Mouse (Mus musculus) gastrocnemius, postnatal 36 days (tissue): ENCODE results near the gene Smagp. TPM values are rescaled to one million over a fixed set of nuclear protein-coding genes. Genes with fewer than 3 reads are reported as not detected.
A peak's percentile ranks its signal among the peaks of the same experiment; 100 is the strongest.
"Not testable (repeated sequence)": the region's sequence is repeated elsewhere in the genome, so short reads cannot be mapped to it uniquely, and the experiment has no call there.

Source experiments
- DNase-seq, 2 experiments: peaks; one replicate each; pipeline ENCODE4 v3.0.0; 2022
- intact Hi-C: fragments of 180-260 bp; cut with DNase I; formaldehyde crosslinking; loops from one replicate; pipeline ENCODE4 v1.15.1; 2025
- total RNA-seq, 2 experiments: library from RNA; stranded (reverse); gene quantifications; 2 replicates each; pipeline ENCODE4 v1.2.3; 2021

The Smagp gene
- total RNA-seq, 2 experiments from 2014 or later: 2.4 to 4.1 TPM

GRCm38 (mm10) chr15:100630126-100630525 is 6.6 kb downstream of the Smagp start:
- intact Hi-C loops: no loop called here
- DNase-seq: no peak

- intact Hi-C loops: no loop called here
- no peak for DNase-seq
These were observed 7.9 kb downstream of the Smagp start for GRCm38 (mm10) chr15:100628797-100629196.

- intact Hi-C loops: no loop called here
- DNase-seq: no peak
These were observed 8.9 kb downstream of the Smagp start for GRCm38 (mm10) chr15:100627774-100628370.

GRCm38 (mm10) chr15:100627287-100627686 is 9.5 kb downstream of the Smagp start:
- intact Hi-C loops: no loop called here

GRCm38 (mm10) chr15:100624435-100624834 is 12.3 kb downstream of the Smagp start:
- intact Hi-C loops: no loop called here
- no peak for DNase-seq

More at GRCm38 (mm10) chr15:100627287-100627686, 9.5 kb downstream of the Smagp start:
- DNase-seq: no peak

GRCm38 (mm10) chr15:100623754-100624153 is 13.0 kb downstream of the Smagp start:
- intact Hi-C loops: no loop called here
- no peak for DNase-seq

- no peak for DNase-seq
- intact Hi-C loops: no loop called here
These were observed 14.6 kb downstream of the Smagp start for GRCm38 (mm10) chr15:100622164-100622563.

- intact Hi-C loops, DNase-seq: not testable (repeated sequence)
These were observed 15.1 kb downstream of the Smagp start for GRCm38 (mm10) chr15:100621671-100622070.

- intact Hi-C loops: no loop called here
- no peak for DNase-seq
These were observed 17.5 kb downstream of the Smagp start for GRCm38 (mm10) chr15:100619200-100619599.

GRCm38 (mm10) chr15:100616221-100616620 is 20.5 kb downstream of the Smagp start:
- intact Hi-C loops: loop anchor here (2.0 kb wide), 1 partner anchor 21 kb away; the partner anchor contains the start of gene Smagp
- no peak for DNase-seq

- intact Hi-C loops: loop anchor here (2.0 kb wide), 1 partner anchor 21 kb away; the partner anchor contains the start of gene Smagp
- DNase-seq: peak; percentile 88 to 89
These were observed 20.9 kb downstream of the Smagp start for GRCm38 (mm10) chr15:100615825-100616220.

- intact Hi-C loops: loop anchor here (5.0 kb wide), 2 partner anchors 67 to 148 kb away; partner anchors contain the start of gene Letmd1
- peak; percentile 98 for DNase-seq
These were observed 21.5 kb downstream of the Smagp start, which contains the start of gene Dazap2 for GRCm38 (mm10) chr15:100614996-100615824. TSS of gene Dazap2 (plus strand) at chr15:100615349.

GRCm38 (mm10) chr15:100614218-100614995 is 22.3 kb downstream of the Smagp start:
- intact Hi-C loops: loop anchor here (5.0 kb wide), 2 partner anchors 68 to 147 kb away; partner anchors contain the start of gene Letmd1
- DNase-seq: peak in 1 of 2 experiments; percentile 74

GRCm38 (mm10) chr15:100613584-100613983 is 23.2 kb downstream of the Smagp start:
- DNase-seq: peak; percentile 72 to 78
- intact Hi-C loops: loop anchor here (2.0 to 5.0 kb wide), 3 partner anchors 69 to 146 kb away; partner anchors contain the start of gene Letmd1

- DNase-seq: no peak
- intact Hi-C loops: loop anchor here (2.0 to 5.0 kb wide), 3 partner anchors 70 to 145 kb away; partner anchors contain the start of gene Letmd1
These were observed 24.3 kb downstream of the Smagp start for GRCm38 (mm10) chr15:100612432-100612831.

- intact Hi-C loops: loop anchor here (2.0 to 5.0 kb wide), 3 partner anchors 70 to 145 kb away; partner anchors contain the start of gene Letmd1
- no peak for DNase-seq
These were observed 24.8 kb downstream of the Smagp start for GRCm38 (mm10) chr15:100611951-100612350.

- DNase-seq, intact Hi-C loops: not testable (repeated sequence)
These were observed 30.1 kb downstream of the Smagp start for GRCm38 (mm10) chr15:100606677-100607076.

GRCm38 (mm10) chr15:100601669-100602068 is 35.1 kb downstream of the Smagp start:
- no peak for DNase-seq
- intact Hi-C loops: loop anchor here (5.0 kb wide), 1 partner anchor 49 kb away; the partner anchor contains the start of gene Tfcp2

GRCm38 (mm10) chr15:100600696-100601272 is 36.0 kb downstream of the Smagp start:
- DNase-seq: no peak
- intact Hi-C loops: loop anchor here (5.0 kb wide), 1 partner anchor 48 kb away; the partner anchor contains the start of gene Tfcp2
